Mouse (Mus musculus): Measurements from ENCODE around the gene Arrdc5.

Arrdc5 gene

GRCm38 (mm10) chr17:56303847-56304586 lies 3.9 kb upstream of the Arrdc5 start:
- DNase-seq (ENCODE audit: low spot score): peak; percentile 93

- peak; percentile 52 for DNase-seq (ENCODE audit: low spot score)
Measured at GRCm38 (mm10) chr17:56303160-56303846, 3.2 kb upstream of the Arrdc5 start, which contains the start of gene Uhrf1. Gene Uhrf1, plus strand, starts transcription at chr17:56303321.

DNA sequence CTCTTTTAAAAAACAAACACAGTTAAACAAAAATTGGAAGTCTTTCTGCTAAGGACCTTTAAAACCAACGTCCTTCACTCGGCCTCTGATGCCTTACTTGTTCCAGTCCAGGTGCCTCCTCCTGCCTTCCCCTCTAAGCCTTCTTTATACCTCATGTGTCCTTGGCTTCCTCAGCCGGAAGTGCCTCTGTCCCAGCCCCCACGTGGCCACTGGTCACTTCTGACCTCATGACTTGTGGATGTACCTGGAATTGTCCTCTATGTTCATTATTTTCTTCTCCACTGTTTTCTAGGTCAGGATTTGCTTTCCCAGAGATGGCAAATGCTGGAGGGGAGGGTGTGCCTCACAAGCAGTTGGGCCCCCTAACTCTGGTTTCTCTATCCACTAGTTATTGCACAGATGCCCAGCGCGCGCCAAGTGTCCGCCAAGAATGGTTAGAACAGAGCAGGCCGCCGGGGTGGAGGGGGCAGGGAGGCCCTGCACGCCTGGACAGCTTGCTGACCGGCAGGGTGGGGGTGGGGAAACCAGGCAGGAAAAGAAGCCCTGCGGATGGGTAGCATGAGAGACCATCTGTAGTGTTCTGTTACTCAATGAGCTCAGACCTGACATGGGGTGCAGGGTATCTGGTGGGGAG lies 2.4 kb upstream of the Arrdc5 start:
- DNase-seq (ENCODE audit: low spot score): no peak

- no peak for DNase-seq (ENCODE audit: low spot score)
Measured at GRCm38 (mm10) chr17:56298238-56298637, 1.8 kb downstream of the Arrdc5 start.

- no peak for DNase-seq (ENCODE audit: low spot score)
Measured at GRCm38 (mm10) chr17:56296201-56296600, 3.9 kb downstream of the Arrdc5 start.

GRCm38 (mm10) chr17:56294241-56294640 lies 5.8 kb downstream of the Arrdc5 start:
- DNase-seq (ENCODE audit: low spot score): no peak

GRCm38 (mm10) chr17:56293291-56293690 lies 6.8 kb downstream of the Arrdc5 start:
- DNase-seq (ENCODE audit: low spot score): no peak

- no peak for DNase-seq (ENCODE audit: low spot score)
Measured at GRCm38 (mm10) chr17:56292531-56293222, 7.4 kb downstream of the Arrdc5 start, which contains the start of gene Plin3. Gene Plin3, minus strand, starts transcription at chr17:56292873.

DNA sequence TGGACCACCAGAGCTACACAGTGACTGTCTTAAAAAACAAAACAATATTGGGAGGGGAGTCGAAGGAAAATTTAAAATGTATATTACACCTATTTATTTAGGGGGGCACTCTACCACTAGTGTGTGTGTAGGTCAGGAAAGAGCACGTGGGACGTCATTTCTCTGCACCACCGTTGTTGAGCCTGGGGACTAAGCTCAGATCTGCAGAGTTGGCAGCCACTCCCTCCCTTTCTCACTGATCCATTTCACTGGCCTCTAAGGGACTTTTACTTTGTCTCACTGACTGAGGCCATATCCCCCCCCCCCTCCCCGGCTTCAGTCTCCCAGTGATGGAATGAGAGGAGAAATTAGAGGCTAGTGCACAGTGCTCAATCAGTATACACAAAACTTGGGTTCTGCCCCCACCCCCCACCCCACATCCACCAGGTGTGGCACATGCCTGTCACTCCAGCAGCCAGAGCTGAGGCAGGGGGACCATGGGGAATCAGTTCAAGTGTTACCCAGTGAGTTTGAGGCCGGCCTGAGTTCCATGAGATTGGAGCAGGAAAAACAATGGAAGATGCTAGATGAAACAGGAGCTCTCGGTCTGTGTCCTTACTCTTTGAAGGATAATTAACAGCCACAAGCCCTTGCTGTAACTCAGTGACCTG lies 8.1 kb downstream of the Arrdc5 start:
- DNase-seq (ENCODE audit: low spot score): no peak

GRCm38 (mm10) chr17:56291171-56291511 lies 8.9 kb downstream of the Arrdc5 start:
- peak; percentile 84 for DNase-seq (ENCODE audit: low spot score)

- peak; percentile 100 for DNase-seq (ENCODE audit: low spot score)
Measured at GRCm38 (mm10) chr17:56290388-56291170, 9.5 kb downstream of the Arrdc5 start.

DNA sequence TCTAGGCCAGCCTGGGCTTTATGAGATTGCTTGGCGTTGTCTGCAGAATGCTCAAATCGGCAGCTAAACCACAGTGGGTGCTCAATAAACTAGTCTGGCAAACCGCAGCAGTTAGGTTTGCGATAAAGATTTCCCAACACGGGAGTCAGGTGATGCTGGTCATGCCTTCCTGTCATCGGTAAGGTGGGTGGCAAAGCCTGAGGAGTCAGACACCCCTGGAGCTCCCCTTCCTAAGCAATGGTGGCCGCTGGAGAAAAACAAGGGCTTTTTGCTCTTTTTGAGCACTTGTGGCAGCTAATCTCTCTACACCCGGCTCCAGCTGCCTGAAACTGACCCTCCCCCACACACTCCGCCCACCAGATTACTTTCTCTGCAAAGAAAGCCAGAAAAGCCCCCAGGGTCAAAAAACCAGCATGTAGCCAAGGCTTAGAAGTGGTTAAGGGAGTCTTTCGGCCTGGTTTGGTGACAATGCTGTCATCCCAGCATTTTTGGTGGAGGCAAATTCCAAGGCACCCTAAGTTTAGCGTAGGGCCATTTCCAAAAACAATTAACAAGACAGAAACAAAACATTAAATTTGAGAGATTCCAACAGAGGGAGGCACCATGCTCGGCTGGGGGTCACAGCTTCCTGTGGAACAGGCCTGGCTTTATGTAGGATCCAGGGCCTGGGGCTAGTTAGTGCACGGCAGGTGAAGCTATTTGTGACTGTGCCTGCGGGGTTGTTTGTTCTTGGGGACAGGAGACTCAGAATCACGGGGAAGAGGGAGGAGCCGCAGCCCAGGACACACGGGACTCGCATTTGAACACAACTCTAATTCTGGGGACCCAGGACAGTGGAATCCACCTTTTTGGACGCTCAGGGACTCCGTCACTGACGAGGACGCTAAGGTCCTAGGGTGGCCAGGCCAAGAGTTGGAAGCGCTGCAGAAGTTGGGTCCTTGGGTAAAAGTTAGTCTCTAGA lies 10.4 kb downstream of the Arrdc5 start:
- DNase-seq (ENCODE audit: low spot score): no peak

DNA sequence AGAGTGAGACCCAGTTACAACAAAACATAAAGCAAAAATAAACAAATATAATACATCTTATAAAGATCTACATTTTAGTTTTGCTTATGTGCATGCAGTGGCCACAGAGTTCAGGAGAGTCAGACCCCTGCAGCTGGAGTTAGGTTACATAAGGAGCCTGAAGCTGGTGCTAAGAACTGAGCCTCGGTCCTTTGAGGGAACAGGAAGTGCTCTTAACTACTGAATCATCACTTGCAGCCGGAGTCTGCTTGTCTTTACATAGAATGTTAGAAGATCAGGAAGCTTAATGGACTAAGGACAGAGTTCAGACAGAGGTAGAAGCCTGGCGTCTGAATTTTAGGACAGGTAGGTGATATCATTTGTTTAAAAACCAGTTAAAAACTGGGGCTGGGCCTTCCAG lies 11.2 kb downstream of the Arrdc5 start:
- no peak for DNase-seq (ENCODE audit: low spot score)

DNA sequence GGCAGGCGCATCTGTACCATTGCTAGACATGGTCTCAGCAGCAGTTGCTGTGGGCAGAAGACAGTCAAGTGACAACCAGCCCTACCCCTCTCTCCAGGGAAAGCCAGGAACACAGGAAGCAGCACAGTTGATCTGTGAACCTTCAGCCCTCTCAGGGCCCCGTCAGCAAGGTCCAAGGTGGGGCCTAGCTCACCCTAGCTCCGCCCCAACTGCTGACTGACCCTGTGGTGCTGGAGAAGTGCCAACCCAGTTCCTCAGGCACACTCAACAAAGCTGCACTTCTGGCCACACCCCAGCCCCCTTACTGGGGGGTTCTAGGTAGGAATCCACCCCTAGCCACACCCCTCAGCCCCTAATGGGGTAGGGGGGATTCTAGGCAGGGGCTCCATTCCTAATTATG lies 12.3 kb downstream of the Arrdc5 start:
- no peak for DNase-seq (ENCODE audit: low spot score)

GRCm38 (mm10) chr17:56285995-56286394 lies 14.1 kb downstream of the Arrdc5 start:
- DNase-seq (ENCODE audit: low spot score): no peak

- no peak for DNase-seq (ENCODE audit: low spot score)
Measured at GRCm38 (mm10) chr17:56283316-56283715, 16.8 kb downstream of the Arrdc5 start.

GRCm38 (mm10) chr17:56282802-56283201 lies 17.3 kb downstream of the Arrdc5 start:
- DNase-seq (ENCODE audit: low spot score): no peak

GRCm38 (mm10) chr17:56281193-56281592 lies 18.9 kb downstream of the Arrdc5 start:
- no peak for DNase-seq (ENCODE audit: low spot score)

DNA sequence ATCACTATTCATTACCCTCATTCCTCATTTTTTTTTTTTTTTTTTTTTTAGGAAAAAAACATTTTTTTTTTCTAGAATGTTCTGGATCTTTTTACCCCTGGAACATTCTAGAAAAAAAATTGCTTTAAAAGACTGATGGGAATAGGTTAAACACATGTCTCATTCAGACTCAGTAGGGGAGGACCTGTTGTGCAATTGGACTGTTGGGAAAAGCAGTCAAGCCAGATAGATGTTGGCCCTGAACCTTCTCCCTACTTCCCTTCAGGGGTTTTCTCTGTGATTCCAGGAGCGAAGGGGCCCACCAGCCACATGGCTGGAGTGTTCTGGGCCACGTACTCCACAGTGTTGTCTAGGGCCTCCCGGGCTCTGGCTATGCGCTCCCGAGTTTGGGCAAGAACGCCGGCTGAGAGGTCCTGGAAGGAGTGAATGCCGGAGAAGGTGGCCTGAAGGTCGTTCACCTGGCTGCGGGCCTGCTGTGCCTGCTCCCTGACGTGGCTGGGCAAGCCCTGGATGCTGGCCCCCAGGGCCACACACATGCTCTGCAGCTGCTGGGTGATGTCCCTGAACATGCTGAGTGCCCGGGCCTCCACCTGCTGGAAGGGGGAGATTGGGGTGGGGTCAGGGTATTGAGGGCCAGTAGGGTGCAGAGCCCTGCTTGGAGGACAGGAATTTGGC lies 20.5 kb downstream of the Arrdc5 start:
- DNase-seq (ENCODE audit: low spot score): no peak
